Mouse (Mus musculus) CH12.LX (cell line): ENCODE measurements at regions not wholly inside any gene's neighbourhood (a gene's known extent, or its start where the extent isn't known, plus 50 kb on each side); places are given as distances from the start of the nearest gene placed in this dataset.

Experiments used
- CTCF ChIP-seq, 2 experiments: IDR thresholded peaks in 1 of 2; conservative IDR thresholded peaks in 1 of 2; 2 replicates each; pipeline ENCODE4 v1.5.1; 2011 to 2012; ENCODE audit warnings: low read depth in 2 of 2, low read length in 2 of 2, improper control_type of control experiment in 1 of 2, inconsistent platforms in 1 of 2, mild to moderate bottlenecking in 1 of 2, moderate library complexity in 1 of 2
- TBP ChIP-seq: conservative IDR thresholded peaks from 2 replicates; pipeline ENCODE4 v1.6.1; 2011; ENCODE audit warnings: low read depth, low read length, improper control_type of control experiment
- USF1 ChIP-seq: IDR thresholded peaks from 2 replicates; pipeline ENCODE4 v1.6.1; 2014; ENCODE audit warnings: low read depth, mild to moderate bottlenecking, inconsistent platforms, low read length, improper control_type of control experiment

DNA sequence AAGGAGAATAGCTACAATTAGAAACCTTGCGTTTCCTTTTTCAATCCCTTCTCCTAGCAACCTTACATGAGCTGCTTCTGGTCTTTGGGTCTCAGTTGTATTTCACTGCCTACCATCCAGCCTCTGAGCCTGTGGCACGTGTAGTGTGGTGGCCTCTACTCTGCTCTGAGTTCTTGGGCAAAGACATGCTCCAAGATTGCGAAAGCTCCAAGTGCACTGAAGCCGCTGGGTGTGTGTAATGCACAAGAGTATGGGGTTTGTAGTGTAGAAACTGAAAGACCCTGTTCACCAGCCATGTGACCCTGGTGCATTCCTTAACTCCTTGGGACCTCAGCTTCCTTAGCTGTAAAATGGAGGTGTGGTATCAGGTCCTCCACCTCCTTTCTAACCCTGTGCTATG is 89.8 kb upstream of the Bcor start:
- no peak for TF ChIP-seq CTCF (conservative IDR thresholded peaks at IDR 0.05 in 1 of 2, IDR thresholded peaks at IDR 0.05 in 1 of 2; ENCODE audit: low read depth in 2 of 2, low read length in 2 of 2)
- no peak for TF ChIP-seq TBP
- TF ChIP-seq USF1, result no peak
